Mouse (Mus musculus): ENCODE results near the gene Nhp2.

The Nhp2 gene

DNA sequence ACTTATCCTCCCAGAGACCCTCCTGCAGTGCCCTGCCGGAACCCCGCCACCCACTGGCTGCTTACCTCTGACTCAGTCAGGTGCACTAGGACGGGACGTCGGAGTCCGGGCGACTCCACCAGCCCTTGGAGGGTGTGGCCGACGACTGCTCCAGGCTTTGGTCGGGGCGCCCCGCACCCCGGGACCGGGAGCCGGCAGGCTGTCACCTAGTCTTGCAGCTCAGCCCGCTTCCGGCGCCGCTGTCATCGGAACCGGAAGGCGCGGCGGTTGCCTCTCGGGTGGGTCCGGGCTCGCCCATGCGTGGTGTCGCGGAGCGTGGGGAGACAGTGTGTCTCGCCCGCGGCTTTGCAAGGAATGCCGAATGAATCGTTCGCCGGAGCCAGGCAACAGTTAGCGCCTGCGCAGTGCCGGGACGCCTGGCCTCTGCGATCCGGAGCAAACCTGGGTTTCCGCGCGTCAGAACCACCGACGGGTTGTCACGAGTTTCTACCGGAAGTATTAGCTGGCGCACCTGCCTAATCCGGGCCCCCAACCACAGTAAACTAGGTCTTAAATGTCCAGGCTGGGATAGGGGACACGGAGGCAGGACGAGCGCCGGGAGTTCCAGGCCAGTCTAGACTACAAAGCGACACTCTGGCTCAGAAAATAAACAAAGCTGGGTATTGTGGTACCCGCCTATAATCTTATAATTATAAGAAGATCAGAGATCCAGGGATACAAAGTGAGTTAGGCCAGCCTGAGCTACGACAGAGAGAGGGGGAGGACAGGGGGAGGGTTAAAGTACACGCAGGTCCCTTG is 16.2 kb downstream of the Nhp2 start, which contains the start of gene Rmnd5b:
Gene Rmnd5b (minus strand): TSS at position 372 of the 798 bp plus-strand sequence.
- peak; percentile 90 for DNase-seq

GRCm38 (mm10) chr11:51636323-51636684 is 16.8 kb downstream of the Nhp2 start:
- DNase-seq: peak; percentile 66

DNA sequence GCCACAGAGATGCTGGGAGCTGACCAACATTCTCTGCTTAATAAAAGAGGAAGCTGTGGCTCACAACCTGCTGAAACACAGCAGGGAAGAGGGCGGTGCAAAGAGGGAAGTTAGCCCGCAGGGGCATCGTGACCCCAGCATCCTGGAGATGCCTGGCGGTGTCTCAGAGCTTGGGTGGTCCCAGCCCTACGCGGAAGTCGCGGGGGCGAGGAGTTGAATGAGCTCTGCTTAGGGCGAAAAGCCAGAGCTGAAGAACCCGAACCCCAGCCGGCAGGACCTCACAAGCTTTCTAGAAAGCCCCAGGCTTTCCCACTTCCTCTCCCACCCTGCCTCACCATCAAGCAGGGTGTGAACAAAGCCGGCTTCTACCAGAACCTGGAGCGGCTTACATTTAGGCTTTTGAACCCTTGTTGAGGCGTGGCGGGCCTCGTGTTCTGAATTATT is 18.5 kb downstream of the Nhp2 start:
- DNase-seq: no peak

- no peak for DNase-seq
Observed at GRCm38 (mm10) chr11:51638497-51638896, 19.0 kb downstream of the Nhp2 start.

DNA sequence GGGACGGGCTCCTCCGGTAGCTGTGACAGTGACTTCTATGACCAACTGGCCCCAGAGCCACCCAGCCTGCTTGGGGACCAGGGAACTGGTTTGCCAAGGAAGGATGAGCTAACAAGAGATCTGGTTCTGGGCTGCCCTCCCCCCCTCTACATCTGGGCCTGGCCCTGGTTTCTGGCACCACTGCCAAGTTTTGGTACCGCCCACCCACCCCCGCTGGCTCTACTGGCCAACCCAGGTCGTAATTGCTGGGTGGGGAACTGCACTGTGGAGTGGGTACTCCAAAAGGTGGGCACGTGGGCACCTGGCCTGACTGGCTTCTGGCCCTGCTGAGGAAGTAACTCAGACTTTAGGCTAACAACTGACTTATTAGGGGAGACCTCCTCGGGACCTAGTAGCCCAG is 21.2 kb downstream of the Nhp2 start:
- no peak for DNase-seq

- DNase-seq: no peak
Observed at GRCm38 (mm10) chr11:51643202-51643601, 23.7 kb downstream of the Nhp2 start.

- no peak for DNase-seq
Observed at GRCm38 (mm10) chr11:51643761-51644160, 24.2 kb downstream of the Nhp2 start.

GRCm38 (mm10) chr11:51644217-51644616 is 24.7 kb downstream of the Nhp2 start:
- DNase-seq: no peak

GRCm38 (mm10) chr11:51645293-51645692 is 25.8 kb downstream of the Nhp2 start:
- DNase-seq: no peak

DNA sequence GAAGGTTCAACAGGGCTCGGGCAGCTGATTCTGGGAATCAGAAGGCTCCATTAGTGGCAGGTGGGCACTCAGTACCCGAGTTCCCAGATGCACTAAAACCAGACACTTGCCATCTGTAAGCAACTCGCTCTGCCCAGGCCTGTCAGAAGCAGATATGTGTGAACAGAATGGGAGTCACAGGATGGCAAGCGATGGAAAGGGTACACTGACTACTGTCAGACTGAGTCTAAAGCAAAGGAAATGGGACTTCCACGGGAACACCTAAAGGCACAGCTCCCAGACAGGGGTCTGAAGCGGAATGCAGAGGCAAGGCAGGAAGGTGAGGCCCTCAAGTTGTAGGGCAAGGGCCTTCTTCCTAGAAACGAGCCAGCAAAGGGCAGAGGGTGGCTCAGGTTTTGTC is 26.7 kb downstream of the Nhp2 start:
- DNase-seq: no peak

- DNase-seq: peak; percentile 78
Observed at GRCm38 (mm10) chr11:51646751-51647667, 27.5 kb downstream of the Nhp2 start.

DNA sequence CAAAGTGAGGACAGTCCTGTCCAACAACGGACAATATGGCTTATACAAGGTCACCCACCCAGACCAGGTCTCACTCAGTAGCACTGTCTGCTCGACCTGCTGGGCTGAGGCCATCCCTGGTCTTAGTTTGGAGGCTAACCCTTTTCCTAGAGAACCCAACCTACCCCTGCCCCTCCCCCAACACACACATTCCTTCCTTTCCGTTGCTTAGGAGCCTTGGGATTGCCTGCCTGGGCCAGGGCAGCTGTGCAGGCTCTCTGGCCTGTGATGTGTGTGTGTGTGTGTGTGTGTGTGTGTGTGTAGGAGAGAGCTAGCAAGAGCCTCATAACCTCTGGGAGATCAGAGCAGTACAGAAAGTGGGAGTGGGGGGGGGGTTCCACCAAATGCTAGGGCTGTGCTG is 29.0 kb downstream of the Nhp2 start:
- DNase-seq: no peak

- DNase-seq: no peak
Observed at GRCm38 (mm10) chr11:51649111-51649888, 29.8 kb downstream of the Nhp2 start.

DNA sequence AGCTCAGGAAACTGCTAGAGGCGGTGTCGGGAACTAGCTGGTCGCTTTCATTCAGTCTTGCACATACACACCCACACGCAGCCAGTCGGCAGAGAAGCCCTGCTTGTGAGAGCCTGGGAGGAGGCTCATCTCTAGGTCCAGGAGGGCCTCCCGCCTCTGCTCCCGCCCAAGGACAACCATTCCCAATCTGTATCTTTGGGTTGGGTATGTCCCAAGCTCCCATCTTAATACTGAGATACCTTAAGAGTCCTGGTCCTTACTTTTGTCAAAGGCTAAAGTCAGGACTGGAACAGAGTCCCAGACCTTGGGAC is 30.3 kb downstream of the Nhp2 start:
- DNase-seq: no peak

- no peak for DNase-seq
Observed at GRCm38 (mm10) chr11:51650261-51650660, 30.7 kb downstream of the Nhp2 start.

- DNase-seq: peak; percentile 73
Observed at GRCm38 (mm10) chr11:51650691-51651515, 31.4 kb downstream of the Nhp2 start, which contains the start of the genes N4bp3 and D930048N14Rik. Gene N4bp3 (minus strand): TSS chr11:51650842. Gene D930048N14Rik (plus strand): TSS chr11:51650954.

GRCm38 (mm10) chr11:51652889-51653418 is 33.4 kb downstream of the Nhp2 start:
- no peak for DNase-seq

DNA sequence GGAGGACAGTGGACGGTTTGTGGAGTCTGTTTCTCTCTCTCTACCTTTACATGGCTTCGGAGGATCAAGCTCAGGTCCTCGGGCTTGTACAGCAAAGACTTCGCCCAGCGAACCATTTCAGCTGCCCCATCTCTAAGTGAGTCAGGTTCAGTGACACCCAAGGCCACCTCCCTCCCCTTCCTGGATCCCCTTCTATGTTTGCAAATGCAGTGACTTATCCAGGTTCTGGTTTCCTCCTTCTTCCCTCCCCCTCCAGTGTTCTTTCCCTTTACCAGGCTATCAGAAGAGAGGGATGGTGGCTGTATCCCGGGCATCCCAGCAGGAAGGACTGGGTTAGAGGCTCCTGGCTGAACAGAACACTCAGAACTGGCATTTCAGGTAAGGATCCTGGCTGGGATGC is 34.2 kb downstream of the Nhp2 start:
- DNase-seq: no peak

DNA sequence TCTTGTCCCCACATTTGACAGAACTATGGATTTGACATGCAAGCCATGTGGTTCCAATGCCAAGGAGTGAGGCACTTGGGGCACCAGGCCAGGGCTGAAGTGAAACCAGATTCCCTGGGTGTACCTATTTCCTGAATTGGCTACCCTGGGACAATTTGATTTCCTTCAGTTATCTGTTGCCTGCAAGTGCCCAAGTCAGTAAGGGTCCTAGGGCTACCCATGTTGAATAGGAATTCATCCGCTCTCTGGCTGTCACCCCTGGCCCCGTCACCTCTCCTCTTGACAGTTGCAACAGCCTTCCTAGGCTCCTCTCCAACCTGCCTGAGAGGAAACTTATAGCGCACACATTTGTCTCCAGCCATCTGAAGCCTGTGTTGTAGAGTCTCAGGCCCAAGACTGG is 35.4 kb downstream of the Nhp2 start:
- DNase-seq: no peak

- peak; percentile 92 for DNase-seq
Observed at GRCm38 (mm10) chr11:51656798-51657521, 37.4 kb downstream of the Nhp2 start.

DNA sequence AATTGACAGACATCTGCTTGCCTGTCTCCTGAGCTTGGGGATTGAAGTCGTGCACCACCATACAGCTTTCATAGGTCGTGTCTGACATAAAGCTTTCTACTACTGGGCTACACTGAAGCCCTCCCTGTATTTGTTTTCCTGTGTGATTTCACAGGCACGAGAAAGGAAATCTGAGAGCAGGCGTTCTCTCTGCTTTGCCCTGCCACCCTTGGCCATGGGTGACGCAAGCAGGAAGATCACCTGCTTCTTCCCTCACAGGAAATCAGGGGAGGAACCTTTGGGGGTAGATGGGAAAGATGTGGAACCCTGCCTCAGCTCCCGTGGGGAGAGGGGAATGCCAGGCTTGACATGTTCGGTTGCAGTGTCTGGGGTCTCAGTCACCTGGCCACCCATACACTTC is 38.8 kb downstream of the Nhp2 start:
- DNase-seq: no peak

All from kidney, adult 11 months (tissue).